Mouse (Mus musculus) midbrain, embryonic 15.5 days (tissue): ENCODE measurements around the gene Car9. TPM values are rescaled to one million over a fixed set of nuclear protein-coding genes. Genes with fewer than 3 reads are reported as not detected.

Experiments
- ATAC-seq: fragments of 200-750 bp; cut with Nextera tagmentation; replicated peaks from 2 replicates; pipeline ENCODE4 v1.8.0; 2017; ENCODE audit warnings: moderate TSS enrichment
- H3K27ac ChIP-seq: fragments of 300-500 bp; sonication (generic); 2 replicates; pipeline ENCODE4 v1.5.1; 2015; ENCODE audit warnings: mild to moderate bottlenecking, inconsistent platforms
- H3K27me3 ChIP-seq: fragments of 300-500 bp; sonication (generic); replicated peaks from 2 replicates; pipeline ENCODE4 v1.6.1; 2015; ENCODE audit warnings: inconsistent platforms
- H3K36me3 ChIP-seq: fragments of 300-500 bp; sonication (generic); replicated peaks from 2 replicates; pipeline ENCODE4 v1.6.1; 2015; ENCODE audit warnings: inconsistent platforms
- H3K4me1 ChIP-seq: fragments of 300-500 bp; sonication (generic); 2 replicates; pipeline ENCODE4 v1.6.1; 2015; ENCODE audit warnings: inconsistent platforms
- H3K4me2 ChIP-seq: fragments of 300-500 bp; sonication (generic); 2 replicates; pipeline ENCODE4 v1.6.1; 2015; ENCODE audit warnings: inconsistent platforms, mild to moderate bottlenecking, moderate library complexity
- H3K4me3 ChIP-seq: fragments of 300-500 bp; sonication (generic); 2 replicates; pipeline ENCODE4 v1.5.1; 2015; ENCODE audit warnings: mild to moderate bottlenecking, inconsistent platforms
- H3K9ac ChIP-seq: fragments of 300-500 bp; sonication (generic); 2 replicates; pipeline ENCODE4 v1.6.1; 2015; ENCODE audit warnings: mild to moderate bottlenecking, inconsistent platforms
- H3K9me3 ChIP-seq: fragments of 300-500 bp; sonication (generic); 2 replicates; pipeline ENCODE4 v1.6.1; 2016; ENCODE audit warnings: inconsistent platforms
- WGBS: fragments of 180-500 bp; shearing (Covaris S2); methylation state at CpG from one replicate; pipeline ENCODE4 v1.1.7; 2015; ENCODE audit warnings: mixed read lengths; 5-methylcytosine and 5-hydroxymethylcytosine counted together
- polyA plus RNA-seq: library from polyadenylated mRNA; unstranded; fragments of >200 nt; fragmentation: Nextera tagmentation; extraction: Ambion mirVana; gene quantifications from 2 replicates; pipeline ENCODE4 v1.2.1, GENCODE M21; 2015

The Car9 gene
- polyA plus RNA-seq, 1 experiment from 2014 or later: 0.32 TPM

GRCm38 (mm10) chr4:43512653-43513052 is 5.9 kb downstream of the Car9 start:
- Histone ChIP-seq H3K36me3 (no peaks in the 10 kb centered on the region), H3K9me3 (no peaks in the 10 kb centered on the region), H3K27me3 (0 out of 2 replicates have a peak, but pooled peaks cover 3% of the 10 kb centered on the region), H3K4me3 (no peak overlapping the region), H3K4me2 (no peak overlapping the region), H3K4me1 (peaks cover 10% of the 10 kb centered on the region; the same call in 1 of the 2 replicates), H3K27ac (no peak overlapping the region), H3K9ac (no peak overlapping the region)
- 71% methylated on average over 7 of the region's 7 CpGs for WGBS
- no peak for ATAC-seq

- Histone ChIP-seq H3K9me3 (no peaks in the 10 kb centered on the region), H3K36me3 (no peaks in the 10 kb centered on the region), H3K4me2 (no peak overlapping the region), H3K4me1 (peaks cover 8% of the 10 kb centered on the region; the same call in 1 of the 2 replicates), H3K4me3 (no peak overlapping the region), H3K27me3 (0 out of 2 replicates have a peak, but pooled peaks cover 3% of the 10 kb centered on the region), H3K27ac (no peak overlapping the region), H3K9ac (no peak overlapping the region)
- WGBS: 88% methylated on average over 4 of the region's 4 CpGs
- ATAC-seq: no peak
These were observed 6.5 kb downstream of the Car9 start for GRCm38 (mm10) chr4:43513300-43513699.

- H3K4me1 ChIP-seq: peaks cover 3% of the 10 kb centered on the region; the same call in 1 of the 2 replicates
- no peak overlapping the region for H3K9ac ChIP-seq
- H3K4me2 ChIP-seq: no peak overlapping the region
- 0 out of 2 replicates have a peak, but pooled peaks cover 2% of the 10 kb centered on the region for H3K27me3 ChIP-seq
- 75% methylated on average over 4 of the region's 4 CpGs for WGBS
- no peak for ATAC-seq
- H3K4me3 ChIP-seq: no peak overlapping the region
- no peak overlapping the region for H3K27ac ChIP-seq
- H3K9me3 ChIP-seq: no peaks in the 10 kb centered on the region
- no peaks in the 10 kb centered on the region for H3K36me3 ChIP-seq
These were observed 7.0 kb downstream of the Car9 start for GRCm38 (mm10) chr4:43513791-43514190.

DNA sequence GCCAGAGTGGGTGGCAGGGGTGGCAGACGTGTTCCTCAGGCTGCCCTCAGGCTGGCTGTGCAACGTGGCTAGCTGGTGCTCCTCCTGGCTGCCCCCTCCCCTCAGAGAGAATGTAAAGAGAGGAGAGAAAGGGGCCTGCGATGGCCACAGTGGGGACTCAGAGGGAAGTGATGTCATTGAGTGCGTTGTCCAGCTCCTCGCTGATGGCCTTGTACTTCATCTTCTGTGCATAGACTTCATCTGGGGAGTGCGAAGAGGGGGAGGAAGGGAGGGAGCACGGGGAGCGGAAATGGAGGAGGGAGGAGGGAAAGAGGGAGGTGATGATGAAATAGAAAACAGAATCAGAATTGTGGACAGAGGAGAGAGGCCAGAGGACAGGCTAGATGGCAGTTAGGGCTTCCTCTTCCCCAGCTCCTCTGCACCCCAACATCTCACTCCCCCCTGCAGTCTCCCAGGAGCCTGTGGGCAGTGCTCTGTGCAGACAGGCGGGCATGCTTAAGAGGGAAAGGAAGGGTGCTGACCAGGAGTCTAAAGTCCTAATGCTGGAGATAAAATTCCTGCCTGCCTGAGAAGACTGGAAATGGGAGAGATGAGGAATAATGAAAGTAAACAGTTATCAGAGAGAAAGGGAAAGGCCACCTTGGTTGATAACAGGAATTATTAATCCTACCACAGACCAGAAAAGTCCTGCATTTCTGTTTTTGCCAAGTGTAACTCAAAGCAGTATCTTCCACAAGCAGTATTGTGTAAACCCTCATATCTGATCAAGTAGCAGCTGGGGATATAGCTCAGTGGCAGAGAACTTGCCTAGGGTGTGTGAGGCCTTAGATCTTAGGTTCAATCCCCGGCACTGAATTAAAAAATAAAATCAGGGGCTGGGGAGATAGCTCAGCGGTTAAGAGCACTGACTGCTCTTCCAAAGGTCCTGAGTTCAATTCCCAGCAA is 9.3 kb downstream of the Car9 start:
- no peak for ATAC-seq
- no peak overlapping the region for H3K4me2 ChIP-seq
- no peak overlapping the region for H3K27ac ChIP-seq
- H3K36me3 ChIP-seq: no peaks in the 10 kb centered on the region
- H3K4me3 ChIP-seq: no peak overlapping the region
- no peaks in the 10 kb centered on the region for H3K27me3 ChIP-seq
- H3K9me3 ChIP-seq: no peaks in the 10 kb centered on the region
- H3K4me1 ChIP-seq: peaks cover 12% of the 10 kb centered on the region
- WGBS: 79% methylated on average over 11 of the region's 11 CpGs
- no peak overlapping the region for H3K9ac ChIP-seq

DNA sequence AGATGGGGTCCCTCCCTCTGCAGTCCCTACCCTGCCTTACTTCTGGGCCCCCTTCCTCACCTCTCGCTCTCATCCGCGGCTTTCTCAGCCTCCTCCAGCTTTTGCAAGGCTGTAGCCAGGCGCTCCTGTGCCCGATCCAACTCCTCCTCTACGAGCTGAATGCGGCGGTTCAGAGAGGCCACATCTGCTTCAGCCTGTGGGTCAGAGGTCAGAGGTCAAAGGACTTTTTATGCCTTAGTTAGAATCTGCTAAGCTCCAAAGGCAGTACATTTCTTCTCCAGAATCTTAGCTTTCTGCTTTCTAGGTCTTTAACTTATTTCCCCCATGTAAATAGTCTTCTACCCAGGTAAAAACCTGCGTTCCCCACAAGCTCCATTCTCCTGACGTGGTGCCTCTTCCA is 12.8 kb downstream of the Car9 start:
- H3K9ac ChIP-seq: no peak overlapping the region
- WGBS: 18% methylated on average over 10 of the region's 10 CpGs
- H3K9me3 ChIP-seq: no peaks in the 10 kb centered on the region
- peaks cover 19% of the 10 kb centered on the region for H3K27me3 ChIP-seq
- peak overlapping the region; percentile 39 for H3K4me2 ChIP-seq
- H3K4me3 ChIP-seq: 0 out of 2 replicates have a peak overlapping the region, but pooled peaks have one; percentile 15
- peaks cover 26% of the 10 kb centered on the region for H3K4me1 ChIP-seq
- no peak overlapping the region for H3K27ac ChIP-seq
- no peaks in the 10 kb centered on the region for H3K36me3 ChIP-seq
- no peak for ATAC-seq

DNA sequence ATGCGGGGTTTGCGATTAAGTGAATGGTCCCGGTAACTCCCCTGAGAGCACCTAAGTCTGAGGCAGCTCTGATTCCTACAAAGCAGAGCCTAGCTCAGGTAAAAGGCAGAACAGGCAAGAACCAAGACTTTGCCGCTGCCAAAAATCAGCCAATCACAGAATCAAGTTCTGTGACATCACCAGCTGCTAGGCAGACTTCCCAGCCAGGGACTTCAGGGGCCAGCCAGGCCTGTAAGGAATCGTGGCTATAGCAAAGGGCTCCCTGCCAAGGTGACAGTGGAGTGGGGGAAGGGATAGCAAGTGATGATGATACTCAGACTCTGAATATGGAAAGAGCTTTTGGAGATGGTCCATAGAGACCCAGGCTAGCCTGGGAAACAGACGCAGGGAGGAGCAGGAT is 13.2 kb downstream of the Car9 start:
- Histone ChIP-seq H3K36me3 (no peaks in the 10 kb centered on the region), H3K9ac (no peak overlapping the region), H3K9me3 (no peaks in the 10 kb centered on the region), H3K27me3 (peaks cover 23% of the 10 kb centered on the region), H3K4me1 (peaks cover 29% of the 10 kb centered on the region), H3K4me3 (0 out of 2 replicates have a peak overlapping the region, but pooled peaks have one; percentile 15), H3K27ac (no peak overlapping the region), H3K4me2 (peak overlapping the region; percentile 39)
- ATAC-seq: peak; percentile 79
- WGBS: 13% methylated on average over 6 of the region's 6 CpGs

GRCm38 (mm10) chr4:43527880-43528279 is 21.1 kb downstream of the Car9 start:
- no peak overlapping the region for H3K4me3 ChIP-seq
- 65% methylated on average over 5 of the region's 5 CpGs for WGBS
- H3K9me3 ChIP-seq: no peaks in the 10 kb centered on the region
- ATAC-seq: no peak
- H3K27me3 ChIP-seq: peaks cover 17% of the 10 kb centered on the region
- no peak overlapping the region for H3K4me2 ChIP-seq
- H3K27ac ChIP-seq: no peak overlapping the region
- H3K9ac ChIP-seq: no peak overlapping the region
- H3K36me3 ChIP-seq: peaks cover 14% of the 10 kb centered on the region; the same call in 1 of the 2 replicates
- peaks cover 17% of the 10 kb centered on the region for H3K4me1 ChIP-seq

DNA sequence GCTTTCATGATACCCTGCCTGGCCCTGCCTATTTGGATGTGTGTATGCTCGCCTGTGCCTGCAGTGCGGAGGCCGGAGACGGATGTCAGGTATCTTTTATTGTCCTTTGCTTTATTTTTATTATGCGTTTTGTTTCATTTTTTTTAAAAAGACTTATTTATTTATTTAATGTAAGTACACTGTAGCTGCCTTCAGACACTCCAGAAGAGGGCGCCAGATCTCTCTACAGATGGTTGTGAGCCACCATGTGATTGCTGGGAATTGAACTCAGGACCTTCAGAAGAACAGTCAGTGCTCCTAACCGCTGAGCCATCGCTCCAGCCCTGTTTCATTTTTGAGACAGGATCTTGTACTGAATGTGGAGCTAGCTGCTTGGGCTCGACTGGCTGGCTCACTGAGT is 21.7 kb downstream of the Car9 start:
- 76% methylated on average over 9 of the region's 9 CpGs for WGBS
- Histone ChIP-seq H3K9ac (no peak overlapping the region), H3K9me3 (no peaks in the 10 kb centered on the region), H3K4me3 (no peak overlapping the region), H3K36me3 (peaks cover 20% of the 10 kb centered on the region), H3K27ac (no peak overlapping the region), H3K27me3 (peaks cover 11% of the 10 kb centered on the region), H3K4me1 (peaks cover 14% of the 10 kb centered on the region), H3K4me2 (no peak overlapping the region)
- ATAC-seq: no peak

DNA sequence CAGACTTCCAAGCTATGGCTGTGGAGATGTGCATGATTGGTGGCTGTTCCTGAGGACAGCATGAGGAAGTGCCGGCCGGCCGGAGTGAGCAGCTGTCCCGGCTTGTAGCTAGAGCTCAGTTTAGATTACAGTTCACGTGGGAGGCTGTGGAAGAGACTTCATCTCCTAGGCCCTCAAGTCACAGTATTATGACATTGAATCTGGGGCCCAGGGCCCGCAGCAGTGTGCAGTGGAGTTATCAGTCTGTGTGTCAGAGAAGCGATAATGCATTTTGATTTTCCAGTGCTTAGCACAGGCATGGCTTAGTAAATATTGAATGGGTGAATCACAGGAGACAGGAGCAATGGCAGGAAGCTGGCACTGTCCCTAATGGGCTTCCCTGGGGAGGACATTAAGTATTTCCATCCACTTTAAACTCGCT is 23.3 kb downstream of the Car9 start:
- Histone ChIP-seq H3K4me3 (no peak overlapping the region), H3K27ac (no peak overlapping the region), H3K4me2 (no peak overlapping the region), H3K4me1 (no peaks in the 10 kb centered on the region), H3K9ac (no peak overlapping the region), H3K27me3 (peaks cover 5% of the 10 kb centered on the region), H3K9me3 (no peaks in the 10 kb centered on the region), H3K36me3 (peaks cover 32% of the 10 kb centered on the region)
- 78% methylated on average over 8 of the region's 8 CpGs for WGBS
- no peak for ATAC-seq

DNA sequence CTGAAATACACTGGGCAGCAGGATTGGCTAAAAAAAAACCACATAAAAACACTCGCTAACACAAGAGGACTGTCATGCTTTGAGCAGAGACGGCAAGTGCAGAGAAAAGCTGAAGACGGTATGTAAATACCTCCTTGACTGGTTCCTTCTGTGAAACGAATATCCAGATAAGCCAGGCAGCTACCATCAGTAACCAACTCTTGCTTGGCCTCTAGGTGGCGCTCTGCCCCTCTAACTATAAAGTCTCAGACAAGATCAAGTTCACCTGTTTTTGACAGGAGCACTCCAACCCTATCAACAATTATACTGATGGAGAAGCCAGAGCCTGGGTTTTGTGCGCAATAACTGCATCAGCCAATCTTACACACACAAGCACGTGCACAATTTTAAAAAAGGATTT is 23.8 kb downstream of the Car9 start:
- no peak overlapping the region for H3K4me2 ChIP-seq
- H3K4me3 ChIP-seq: no peak overlapping the region
- no peak overlapping the region for H3K27ac ChIP-seq
- H3K9ac ChIP-seq: no peak overlapping the region
- H3K9me3 ChIP-seq: no peaks in the 10 kb centered on the region
- ATAC-seq: no peak
- H3K4me1 ChIP-seq: no peaks in the 10 kb centered on the region
- H3K27me3 ChIP-seq: peaks cover under 1% of the 10 kb centered on the region
- 23% methylated on average over 7 of the region's 7 CpGs for WGBS
- H3K36me3 ChIP-seq: peaks cover 37% of the 10 kb centered on the region

- H3K36me3 ChIP-seq: peaks cover 63% of the 10 kb centered on the region
- ATAC-seq: no peak
- no peaks in the 10 kb centered on the region for H3K4me1 ChIP-seq
- no peak overlapping the region for H3K4me3 ChIP-seq
- no peak overlapping the region for H3K27ac ChIP-seq
- no peaks in the 10 kb centered on the region for H3K27me3 ChIP-seq
- no peak overlapping the region for H3K4me2 ChIP-seq
- WGBS: 87% methylated on average over 9 of the region's 9 CpGs
- no peak overlapping the region for H3K9ac ChIP-seq
- no peaks in the 10 kb centered on the region for H3K9me3 ChIP-seq
These were observed 26.5 kb downstream of the Car9 start for GRCm38 (mm10) chr4:43533270-43533669.

DNA sequence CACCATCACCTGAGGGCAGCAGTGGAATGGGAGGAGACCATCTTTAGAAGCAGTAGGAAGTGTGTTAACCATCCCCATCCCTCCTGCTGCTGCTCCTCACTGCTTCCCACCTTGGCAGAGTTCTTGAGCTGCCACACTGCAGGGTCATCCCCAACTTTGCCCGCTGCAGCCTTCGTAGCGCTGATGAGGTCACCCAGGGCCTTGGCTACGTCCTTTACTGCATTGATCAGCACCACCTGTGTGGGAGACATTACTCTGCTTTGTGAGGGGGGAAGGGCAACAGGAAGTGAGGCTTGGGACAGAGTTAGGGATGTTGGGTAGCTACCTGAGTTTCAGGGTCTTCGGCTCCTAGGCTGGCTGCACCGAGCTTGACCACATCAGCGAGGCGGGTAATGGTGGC is 28.9 kb downstream of the Car9 start:
- Histone ChIP-seq H3K36me3 (peaks cover 83% of the 10 kb centered on the region), H3K4me3 (no peak overlapping the region), H3K4me2 (no peak overlapping the region), H3K4me1 (no peaks in the 10 kb centered on the region), H3K9me3 (no peaks in the 10 kb centered on the region), H3K27ac (no peak overlapping the region), H3K27me3 (no peaks in the 10 kb centered on the region), H3K9ac (no peak overlapping the region)
- whole genome bisulfite sequencing: 97% methylated on average over 8 of the region's 8 CpGs
- no peak for ATAC-seq

- peaks cover 82% of the 10 kb centered on the region for H3K36me3 ChIP-seq
- H3K9me3 ChIP-seq: no peaks in the 10 kb centered on the region
- no peak overlapping the region for H3K9ac ChIP-seq
- no peak overlapping the region for H3K4me3 ChIP-seq
- no peaks in the 10 kb centered on the region for H3K27me3 ChIP-seq
- H3K27ac ChIP-seq: no peak overlapping the region
- no peaks in the 10 kb centered on the region for H3K4me1 ChIP-seq
- WGBS: 95% methylated on average over 9 of the region's 9 CpGs
- H3K4me2 ChIP-seq: no peak overlapping the region
- ATAC-seq: no peak
These were observed 29.3 kb downstream of the Car9 start for GRCm38 (mm10) chr4:43536031-43536430.
